25 mouse cellular contexts compared by ENCODE assay signal in genomic region chr10:34671791-34672190, GRCm38 (mm10).
"Had no signal": no experiment of that assay in that cellular context is flagged by ENCODE, and none has a peak within 500 bp of the region (broad histone marks: within the 10 kb centered on the region; RNA-seq: fewer than 3 reads in every experiment).

No protein-coding gene starts in this region.

- H3K36me3 ChIP-seq: embryonic facial prominence, embryonic 10.5 days; embryonic facial prominence, embryonic 12.5 days; embryonic facial prominence, embryonic 13.5 days; embryonic facial prominence, embryonic 15.5 days; forebrain, embryonic 10.5 days; forebrain, embryonic 12.5 days; forebrain, embryonic 15.5 days; heart, embryonic 10.5 days; heart, embryonic 12.5 days; heart, embryonic 13.5 days had no signal

- H3K9me3 ChIP-seq: embryonic facial prominence, embryonic 10.5 days; embryonic facial prominence, embryonic 12.5 days; embryonic facial prominence, embryonic 13.5 days; embryonic facial prominence, embryonic 15.5 days; forebrain, embryonic 10.5 days; forebrain, embryonic 12.5 days; forebrain, embryonic 13.5 days; forebrain, embryonic 15.5 days; heart, embryonic 10.5 days; heart, embryonic 12.5 days; heart, embryonic 13.5 days had no signal

- DNase-seq: cerebellum, postnatal 14 days; cerebellum, postnatal 25 days; cerebellum, postnatal 36 days; forebrain, postnatal 0 days; gastrocnemius, adult 2 months; gastrocnemius, postnatal 10 days; gastrocnemius, postnatal 14 days; gastrocnemius, postnatal 25 days; heart, adult 11 months; heart, adult 18-20 months; heart, adult 2 months had no signal

- H3K4me3 ChIP-seq: embryonic facial prominence, embryonic 10.5 days; embryonic facial prominence, embryonic 12.5 days; embryonic facial prominence, embryonic 13.5 days; embryonic facial prominence, embryonic 15.5 days; erythroblast, embryonic 14.5 days; forebrain, embryonic 10.5 days; forebrain, embryonic 12.5 days; forebrain, embryonic 13.5 days; forebrain, embryonic 15.5 days; gastrocnemius, adult 2 months; heart, adult 2 months; heart, embryonic 10.5 days; heart, embryonic 12.5 days; heart, embryonic 13.5 days had no signal

- H3K9ac ChIP-seq: embryonic facial prominence, embryonic 12.5 days; embryonic facial prominence, embryonic 13.5 days; embryonic facial prominence, embryonic 15.5 days; forebrain, embryonic 12.5 days; forebrain, embryonic 13.5 days; forebrain, embryonic 15.5 days; forebrain, postnatal 0 days; heart, embryonic 12.5 days; heart, embryonic 13.5 days had no signal

- H3K27ac ChIP-seq: embryonic facial prominence, embryonic 10.5 days; embryonic facial prominence, embryonic 12.5 days; embryonic facial prominence, embryonic 13.5 days; embryonic facial prominence, embryonic 15.5 days; forebrain, embryonic 10.5 days; forebrain, embryonic 12.5 days; forebrain, embryonic 13.5 days; forebrain, embryonic 15.5 days; gastrocnemius, adult 2 months; heart, adult 2 months; heart, embryonic 10.5 days; heart, embryonic 13.5 days had no signal

- H3K4me1 ChIP-seq: embryonic facial prominence, embryonic 10.5 days; embryonic facial prominence, embryonic 12.5 days; embryonic facial prominence, embryonic 13.5 days; embryonic facial prominence, embryonic 15.5 days; forebrain, embryonic 10.5 days; forebrain, embryonic 12.5 days; heart, embryonic 10.5 days; heart, embryonic 12.5 days; heart, embryonic 13.5 days had no signal

- ATAC-seq: forebrain, embryonic 13.5 days; forebrain, embryonic 14.5 days; forebrain, embryonic 15.5 days; forebrain, embryonic 16.5 days; forebrain, postnatal 0 days had no signal
